Mouse (Mus musculus): ENCODE results near the gene Prrt1.

DNA sequence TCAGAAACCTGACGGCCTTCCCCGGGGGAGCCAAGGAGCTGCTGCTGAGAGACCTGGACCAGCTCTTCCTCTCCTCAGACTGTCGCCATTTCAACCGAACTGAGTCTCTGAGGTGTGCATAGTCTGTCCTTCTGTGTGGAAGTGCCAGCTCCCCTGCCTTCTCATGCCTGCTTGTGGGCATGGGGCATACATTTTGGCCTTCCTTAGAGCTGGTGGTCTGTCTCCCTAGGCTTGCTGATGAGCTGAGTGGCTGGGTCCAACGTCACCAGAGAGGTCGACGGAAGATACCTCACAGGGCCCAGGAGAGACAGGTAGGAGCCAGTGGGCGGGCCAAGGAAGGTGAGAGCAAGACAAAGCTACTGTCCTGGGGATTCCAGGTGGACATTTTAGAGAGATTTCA lies 23.7 kb downstream of the Prrt1 start:
- no peak for TF ChIP-seq POLR2A (IDR thresholded peaks at IDR 0.05; ENCODE audit: insufficient read depth, low read depth, low read length)
- TF ChIP-seq CTCF (IDR thresholded peaks at IDR 0.05; ENCODE audit: insufficient read depth, low read depth, low read length), result no peak

All from olfactory bulb, adult 2 months (tissue).